Mouse (Mus musculus): ENCODE measurements at regions not wholly inside any gene's neighbourhood (a gene's known extent, or its start where the extent isn't known, plus 50 kb on each side); places are given as distances from the start of the nearest gene placed in this dataset.
"Not testable (repeated sequence)": the region's sequence is repeated elsewhere in the genome, so short reads cannot be mapped to it uniquely, and the experiment has no call there.

GRCm38 (mm10) chr14:53560146-53560545 lies 693.8 kb downstream of the Dad1 start:
- DNase-seq, result not testable (repeated sequence)

- DNase-seq, result not testable (repeated sequence)
Measured at GRCm38 (mm10) chr14:53559386-53559920, 694.5 kb downstream of the Dad1 start.

GRCm38 (mm10) chr14:53553771-53554170 lies 700.1 kb downstream of the Dad1 start:
- DNase-seq, result no peak

- not testable (repeated sequence) for DNase-seq
Measured at GRCm38 (mm10) chr14:53547365-53547764, 706.5 kb downstream of the Dad1 start.

GRCm38 (mm10) chr14:53545351-53545750 lies 708.6 kb downstream of the Dad1 start:
- DNase-seq, result no peak

- not testable (repeated sequence) for DNase-seq
Measured at GRCm38 (mm10) chr14:53541640-53542039, 712.3 kb downstream of the Dad1 start.

- not testable (repeated sequence) for DNase-seq
Measured at GRCm38 (mm10) chr14:53537895-53538294, 716.0 kb downstream of the Dad1 start.

- not testable (repeated sequence) for DNase-seq
Measured at GRCm38 (mm10) chr14:53523430-53523829, 730.5 kb downstream of the Dad1 start.

- DNase-seq, result not testable (repeated sequence)
Measured at GRCm38 (mm10) chr14:53518954-53519353, 735.0 kb downstream of the Dad1 start.

- not testable (repeated sequence) for DNase-seq
Measured at GRCm38 (mm10) chr14:53516623-53517238, 737.2 kb downstream of the Dad1 start.

GRCm38 (mm10) chr14:53505389-53505788 lies 748.5 kb downstream of the Dad1 start:
- DNase-seq, result not testable (repeated sequence)

GRCm38 (mm10) chr14:53488383-53488782 lies 765.5 kb downstream of the Dad1 start:
- DNase-seq, result not testable (repeated sequence)

GRCm38 (mm10) chr14:53487611-53488010 lies 766.3 kb downstream of the Dad1 start:
- DNase-seq, result not testable (repeated sequence)

- DNase-seq, result not testable (repeated sequence)
Measured at GRCm38 (mm10) chr14:53474170-53474569, 779.7 kb downstream of the Dad1 start.

GRCm38 (mm10) chr14:53460790-53461189 lies 793.1 kb downstream of the Dad1 start:
- not testable (repeated sequence) for DNase-seq

GRCm38 (mm10) chr14:53454001-53454400 lies 799.9 kb downstream of the Dad1 start:
- no peak for DNase-seq

- DNase-seq, result not testable (repeated sequence)
Measured at GRCm38 (mm10) chr14:53439643-53440042, 814.3 kb downstream of the Dad1 start.

GRCm38 (mm10) chr14:53430130-53430529 lies 823.8 kb downstream of the Dad1 start:
- DNase-seq, result not testable (repeated sequence)

- DNase-seq, result not testable (repeated sequence)
Measured at GRCm38 (mm10) chr14:53428447-53428846, 825.5 kb downstream of the Dad1 start.

- DNase-seq, result not testable (repeated sequence)
Measured at GRCm38 (mm10) chr14:53427636-53428035, 826.3 kb downstream of the Dad1 start.

- not testable (repeated sequence) for DNase-seq
Measured at GRCm38 (mm10) chr14:53416955-53417354, 836.9 kb downstream of the Dad1 start.

- not testable (repeated sequence) for DNase-seq
Measured at GRCm38 (mm10) chr14:53407500-53408227, 846.2 kb downstream of the Dad1 start.

GRCm38 (mm10) chr14:53390307-53390706 lies 863.6 kb downstream of the Dad1 start:
- DNase-seq, result not testable (repeated sequence)

GRCm38 (mm10) chr14:53374591-53374990 lies 879.0 kb upstream of the Olfr1507 start:
- not testable (repeated sequence) for DNase-seq
